Mouse (Mus musculus): Measurements from ENCODE around the gene Tmco5. TPM values are rescaled to one million over a fixed set of nuclear protein-coding genes. Genes with fewer than 3 reads are reported as not detected.

Gene Tmco5
- polyA plus RNA-seq, 1 experiment from 2014 or later = not detected

DNA sequence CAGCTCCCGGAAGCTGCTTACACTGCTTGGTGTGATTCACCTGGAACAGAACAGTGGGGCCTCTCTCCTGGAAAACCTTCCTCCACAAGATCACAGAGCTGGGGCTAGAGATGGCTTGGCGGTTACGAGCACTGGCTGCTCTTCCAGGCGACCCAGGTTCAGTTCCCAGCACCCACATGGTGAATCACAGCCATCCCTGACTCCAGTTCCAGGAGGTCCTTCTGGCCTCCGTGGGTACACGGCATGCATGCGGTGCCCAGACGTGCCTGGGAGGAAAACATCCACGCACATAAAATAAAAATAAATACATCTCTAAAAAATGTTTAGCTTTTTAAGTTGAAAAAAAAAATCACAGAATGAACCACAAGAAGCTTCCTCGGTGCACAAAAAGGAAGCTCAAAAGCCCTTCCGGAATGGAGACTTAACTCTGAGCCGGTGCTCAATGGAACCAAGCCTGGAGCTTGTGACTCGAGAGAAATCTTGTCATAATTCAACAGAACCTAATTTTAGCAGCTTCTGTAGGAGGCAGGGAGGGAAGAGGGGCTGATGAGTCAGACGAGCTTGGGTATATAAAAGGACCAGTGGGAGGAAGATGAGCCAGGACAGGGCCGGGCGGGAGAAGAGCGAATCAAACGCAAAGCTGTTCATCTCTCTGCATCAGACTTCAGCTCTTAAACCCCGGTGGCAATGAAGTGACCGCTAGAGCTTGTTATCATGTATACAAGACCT lies 35.4 kb downstream of the Tmco5 start:
- H3K27ac ChIP-seq (replicated peaks; ENCODE audit: low read depth, low read length) = no peak overlapping the region
- no peak overlapping the region for H3K4me3 ChIP-seq (ENCODE audit: low read depth, low read length)
- H3K36me3 ChIP-seq (ENCODE audit: control insufficient read depth, insufficient read depth, low read length) = no peaks in the 10 kb centered on the region
- no peaks in the 10 kb centered on the region for H3K9me3 ChIP-seq (ENCODE audit: control insufficient read depth, low read length)
- no peak overlapping the region for H3K4me2 ChIP-seq (ENCODE audit: low read depth, low read length)
- H3K27me3 ChIP-seq (replicated peaks; ENCODE audit: control insufficient read depth, insufficient read depth, low read length) = no peaks in the 10 kb centered on the region
- WGBS = 79% methylated on average over 20 of the region's 20 CpGs
- H3K4me1 ChIP-seq (ENCODE audit: control insufficient read depth, insufficient read depth, low read length) = no peaks in the 10 kb centered on the region
- no peak for DNase-seq (ENCODE audit: low spot score)
- H3K9ac ChIP-seq (ENCODE audit: low read depth, low read length) = no peak overlapping the region
- ATAC-seq (ENCODE audit: low read depth) = no peak

DNA sequence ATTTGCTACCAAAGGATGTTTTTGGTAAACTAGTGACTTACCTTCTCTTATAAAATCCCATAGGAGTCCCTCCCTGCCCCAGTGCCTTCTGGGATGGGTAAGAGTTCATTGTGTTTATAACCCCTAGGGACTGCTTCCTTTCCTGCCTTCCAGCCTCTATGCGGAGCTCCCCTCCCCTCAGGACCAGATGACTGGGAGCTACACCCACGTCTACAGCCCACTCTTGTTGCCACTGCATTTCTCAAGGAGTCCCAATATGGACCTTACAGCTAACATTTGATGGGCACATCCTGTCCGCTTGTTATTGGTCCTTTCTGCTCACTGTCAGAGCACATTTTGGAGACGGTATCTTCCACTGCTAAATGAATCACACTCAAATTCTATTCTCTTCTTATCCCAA lies 36.1 kb downstream of the Tmco5 start:
- no peaks in the 10 kb centered on the region for H3K4me1 ChIP-seq (ENCODE audit: control insufficient read depth, insufficient read depth, low read length)
- H3K4me2 ChIP-seq (ENCODE audit: low read depth, low read length) = no peak overlapping the region
- no peaks in the 10 kb centered on the region for H3K36me3 ChIP-seq (ENCODE audit: control insufficient read depth, insufficient read depth, low read length)
- H3K9me3 ChIP-seq (ENCODE audit: control insufficient read depth, low read length) = no peaks in the 10 kb centered on the region
- DNase-seq (ENCODE audit: low spot score) (no peak), ATAC-seq (ENCODE audit: low read depth) (no peak)
- no peak overlapping the region for H3K4me3 ChIP-seq (ENCODE audit: low read depth, low read length)
- H3K9ac ChIP-seq (ENCODE audit: low read depth, low read length) = no peak overlapping the region
- no peak overlapping the region for H3K27ac ChIP-seq (replicated peaks; ENCODE audit: low read depth, low read length)
- no peaks in the 10 kb centered on the region for H3K27me3 ChIP-seq (replicated peaks; ENCODE audit: control insufficient read depth, insufficient read depth, low read length)
- WGBS = 70% methylated on average over 4 of the region's 4 CpGs

DNA sequence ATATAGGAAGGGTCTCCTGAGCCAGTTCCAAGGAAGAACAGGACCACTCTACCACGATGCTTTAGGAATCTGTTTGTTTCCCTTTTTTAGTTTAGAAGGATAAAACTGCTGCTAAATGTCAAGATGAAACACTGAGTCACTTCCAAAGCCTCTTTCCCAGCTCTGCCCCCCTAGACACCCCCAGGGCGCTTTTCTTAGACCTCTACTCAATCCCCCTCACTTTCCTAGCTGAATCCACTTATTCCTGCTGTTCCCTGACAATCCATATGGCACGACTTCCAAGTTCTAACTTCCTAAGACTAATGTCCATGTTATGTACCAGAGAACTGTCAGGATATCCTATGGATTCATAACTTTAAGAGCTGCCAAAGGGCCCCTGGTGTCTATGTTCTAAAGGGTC lies 40.1 kb downstream of the Tmco5 start:
- no peaks in the 10 kb centered on the region for H3K36me3 ChIP-seq (ENCODE audit: control insufficient read depth, insufficient read depth, low read length)
- H3K9ac ChIP-seq (ENCODE audit: low read depth, low read length) = no peak overlapping the region
- no peak for ATAC-seq (ENCODE audit: low read depth)
- H3K9me3 ChIP-seq (ENCODE audit: control insufficient read depth, low read length) = no peaks in the 10 kb centered on the region
- DNase-seq (ENCODE audit: low spot score) = no peak
- H3K27ac ChIP-seq (replicated peaks; ENCODE audit: low read depth, low read length) = no peak overlapping the region
- no peaks in the 10 kb centered on the region for H3K4me1 ChIP-seq (ENCODE audit: control insufficient read depth, insufficient read depth, low read length)
- no peak overlapping the region for H3K4me2 ChIP-seq (ENCODE audit: low read depth, low read length)
- 65% methylated on average over 3 of the region's 3 CpGs for WGBS
- no peak overlapping the region for H3K4me3 ChIP-seq (ENCODE audit: low read depth, low read length)
- no peaks in the 10 kb centered on the region for H3K27me3 ChIP-seq (replicated peaks; ENCODE audit: control insufficient read depth, insufficient read depth, low read length)

DNA sequence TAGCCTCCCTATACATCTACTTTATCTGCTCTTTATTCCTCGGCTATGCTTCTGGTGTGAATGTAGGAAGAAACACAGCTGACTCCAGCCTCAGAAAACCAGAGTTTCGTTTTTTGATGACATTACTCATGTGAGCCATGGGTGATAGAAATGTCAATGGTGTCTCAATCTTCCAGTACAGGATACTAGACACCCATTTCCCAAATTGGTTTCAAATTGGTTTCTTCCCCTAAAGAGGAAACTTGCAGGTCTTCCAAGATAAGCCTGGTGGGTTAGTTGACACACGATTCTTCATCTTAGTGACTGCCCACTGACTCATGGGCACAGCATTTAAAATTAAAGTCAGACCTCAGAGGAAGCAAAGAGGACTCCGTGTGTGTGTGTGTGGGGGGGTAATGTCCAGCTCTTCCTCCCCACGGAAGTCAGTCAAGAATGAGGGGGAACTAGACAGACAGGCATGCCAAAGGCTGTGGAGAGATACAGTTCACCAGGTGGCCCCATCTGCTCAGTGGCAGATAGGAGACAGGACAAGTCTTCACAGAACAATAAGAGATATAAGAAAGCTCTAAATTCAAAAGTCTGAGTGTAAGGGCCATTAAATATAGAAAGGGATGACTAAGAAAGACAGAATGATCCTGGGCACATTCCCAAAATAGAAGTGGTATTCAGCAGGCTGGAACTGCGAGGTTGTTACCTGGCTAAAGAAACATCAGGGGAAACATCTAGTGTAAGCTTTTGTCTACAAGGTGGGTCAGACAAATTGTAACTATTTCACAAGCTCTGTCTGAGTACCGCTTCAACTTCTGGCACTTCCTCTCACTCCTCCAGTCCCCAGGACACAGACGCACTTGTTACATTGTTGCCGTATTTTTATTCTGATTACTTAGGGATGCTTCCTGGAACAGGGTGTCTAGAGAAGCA lies 44.3 kb downstream of the Tmco5 start:
- H3K27me3 ChIP-seq (replicated peaks; ENCODE audit: control insufficient read depth, insufficient read depth, low read length) = no peaks in the 10 kb centered on the region
- ATAC-seq (ENCODE audit: low read depth) = no peak
- 68% methylated on average over 9 of the region's 9 CpGs for WGBS
- H3K9ac ChIP-seq (ENCODE audit: low read depth, low read length) = no peak overlapping the region
- H3K4me1 ChIP-seq (ENCODE audit: control insufficient read depth, insufficient read depth, low read length) = no peaks in the 10 kb centered on the region
- H3K4me3 ChIP-seq (ENCODE audit: low read depth, low read length) = no peak overlapping the region
- H3K27ac ChIP-seq (replicated peaks; ENCODE audit: low read depth, low read length) = no peak overlapping the region
- H3K4me2 ChIP-seq (ENCODE audit: low read depth, low read length) = no peak overlapping the region
- H3K36me3 ChIP-seq (ENCODE audit: control insufficient read depth, insufficient read depth, low read length) = no peaks in the 10 kb centered on the region
- no peak for DNase-seq (ENCODE audit: low spot score)
- 0 out of 2 replicates have a peak, but pooled peaks cover 3% of the 10 kb centered on the region for H3K9me3 ChIP-seq (ENCODE audit: control insufficient read depth, low read length)

GRCm38 (mm10) chr2:116923684-116924083 lies 45.2 kb downstream of the Tmco5 start:
- 78% methylated on average over 3 of the region's 3 CpGs for WGBS
- no peaks in the 10 kb centered on the region for H3K27me3 ChIP-seq (replicated peaks; ENCODE audit: control insufficient read depth, insufficient read depth, low read length)
- no peaks in the 10 kb centered on the region for H3K4me1 ChIP-seq (ENCODE audit: control insufficient read depth, insufficient read depth, low read length)
- H3K9me3 ChIP-seq (ENCODE audit: control insufficient read depth, low read length) = 0 out of 2 replicates have a peak, but pooled peaks cover 3% of the 10 kb centered on the region
- H3K4me3 ChIP-seq (ENCODE audit: low read depth, low read length) = no peak overlapping the region
- no peak overlapping the region for H3K27ac ChIP-seq (replicated peaks; ENCODE audit: low read depth, low read length)
- DNase-seq (ENCODE audit: low spot score) (peak; percentile 49), ATAC-seq (ENCODE audit: low read depth) (no peak)
- no peaks in the 10 kb centered on the region for H3K36me3 ChIP-seq (ENCODE audit: control insufficient read depth, insufficient read depth, low read length)
- H3K4me2 ChIP-seq (ENCODE audit: low read depth, low read length) = no peak overlapping the region
- no peak overlapping the region for H3K9ac ChIP-seq (ENCODE audit: low read depth, low read length)

GRCm38 (mm10) chr2:116924292-116924691 lies 45.8 kb downstream of the Tmco5 start:
- ATAC-seq (ENCODE audit: low read depth) = no peak
- no peak overlapping the region for H3K4me3 ChIP-seq (ENCODE audit: low read depth, low read length)

GRCm38 (mm10) chr2:116925230-116925629 lies 46.7 kb downstream of the Tmco5 start:
- Histone ChIP-seq H3K4me3 (ENCODE audit: low read depth, low read length) (no peak overlapping the region), H3K27ac (replicated peaks; ENCODE audit: low read depth, low read length) (no peak overlapping the region), H3K36me3 (ENCODE audit: control insufficient read depth, insufficient read depth, low read length) (no peaks in the 10 kb centered on the region), H3K9ac (ENCODE audit: low read depth, low read length) (no peak overlapping the region), H3K4me1 (ENCODE audit: control insufficient read depth, insufficient read depth, low read length) (no peaks in the 10 kb centered on the region), H3K9me3 (ENCODE audit: control insufficient read depth, low read length) (0 out of 2 replicates have a peak, but pooled peaks cover 3% of the 10 kb centered on the region), H3K27me3 (replicated peaks; ENCODE audit: control insufficient read depth, insufficient read depth, low read length) (no peaks in the 10 kb centered on the region), H3K4me2 (ENCODE audit: low read depth, low read length) (no peak overlapping the region)
- ATAC-seq (ENCODE audit: low read depth) = no peak
- DNase-seq (ENCODE audit: low spot score) = no peak
- 71% methylated on average over 5 of the region's 5 CpGs for WGBS

More at GRCm38 (mm10) chr2:116924292-116924691, 45.8 kb downstream of the Tmco5 start:
- Histone ChIP-seq H3K4me2 (ENCODE audit: low read depth, low read length) (no peak overlapping the region), H3K9me3 (ENCODE audit: control insufficient read depth, low read length) (0 out of 2 replicates have a peak, but pooled peaks cover 3% of the 10 kb centered on the region), H3K36me3 (ENCODE audit: control insufficient read depth, insufficient read depth, low read length) (no peaks in the 10 kb centered on the region), H3K4me1 (ENCODE audit: control insufficient read depth, insufficient read depth, low read length) (no peaks in the 10 kb centered on the region), H3K27ac (replicated peaks; ENCODE audit: low read depth, low read length) (no peak overlapping the region), H3K27me3 (replicated peaks; ENCODE audit: control insufficient read depth, insufficient read depth, low read length) (no peaks in the 10 kb centered on the region), H3K9ac (ENCODE audit: low read depth, low read length) (no peak overlapping the region)
- 90% methylated on average over 7 of the region's 7 CpGs for WGBS
- DNase-seq (ENCODE audit: low spot score) = no peak

DNA sequence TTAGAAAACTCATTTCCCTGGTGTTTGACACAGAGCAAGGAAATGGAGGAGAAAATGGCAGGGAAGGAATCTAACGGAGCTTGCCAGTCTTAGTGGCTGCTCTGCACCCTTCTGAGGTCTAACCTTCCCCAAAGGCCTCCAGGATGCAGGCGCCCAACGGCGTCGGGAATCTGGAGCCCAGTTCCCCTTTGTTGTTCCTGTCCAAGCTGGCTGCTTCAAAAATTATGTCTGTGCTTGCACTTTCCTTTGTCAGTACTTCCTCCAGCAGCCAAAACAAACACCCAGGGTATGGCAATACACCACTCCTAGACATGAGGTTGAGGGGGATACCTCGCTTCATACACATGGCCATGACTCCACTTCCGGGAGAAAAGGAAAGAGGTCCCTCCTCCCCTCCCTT lies 53.7 kb downstream of the Tmco5 start:
- no peaks in the 10 kb centered on the region for H3K27me3 ChIP-seq (replicated peaks; ENCODE audit: control insufficient read depth, insufficient read depth, low read length)
- 78% methylated on average over 7 of the region's 7 CpGs for WGBS
- H3K9me3 ChIP-seq (ENCODE audit: control insufficient read depth, low read length) = no peaks in the 10 kb centered on the region
- DNase-seq (ENCODE audit: low spot score) (no peak), ATAC-seq (ENCODE audit: low read depth) (no peak)
- H3K36me3 ChIP-seq (ENCODE audit: control insufficient read depth, insufficient read depth, low read length) = no peaks in the 10 kb centered on the region
- no peak overlapping the region for H3K4me3 ChIP-seq (ENCODE audit: low read depth, low read length)
- H3K9ac ChIP-seq (ENCODE audit: low read depth, low read length) = no peak overlapping the region
- H3K27ac ChIP-seq (replicated peaks; ENCODE audit: low read depth, low read length) = no peak overlapping the region
- H3K4me1 ChIP-seq (ENCODE audit: control insufficient read depth, insufficient read depth, low read length) = no peaks in the 10 kb centered on the region
- no peak overlapping the region for H3K4me2 ChIP-seq (ENCODE audit: low read depth, low read length)

All from embryonic facial prominence, embryonic 14.5 days (tissue).